Mouse (Mus musculus) ES-Bruce4 (cell line): ENCODE measurements around the gene Grid2. TPM values are rescaled to one million over a fixed set of nuclear protein-coding genes. Genes with fewer than 3 reads are reported as not detected.

Experiments
- H3K27ac ChIP-seq: 2 replicates; pipeline ENCODE4 v1.5.1; 2012; ENCODE audit warnings: low read length, inconsistent platforms; ENCODE audit not compliant: insufficient read depth
- H3K27me3 ChIP-seq: 2 replicates; pipeline ENCODE4 v1.6.1; 2012; ENCODE audit warnings: mild to moderate bottlenecking, low read length, inconsistent platforms; ENCODE audit not compliant: control insufficient read depth, poor library complexity, insufficient read depth, severe bottlenecking
- H3K36me3 ChIP-seq: 2 replicates; pipeline ENCODE4 v1.6.1; 2012; ENCODE audit warnings: inconsistent platforms, mild to moderate bottlenecking, low read length, moderate library complexity; ENCODE audit not compliant: control insufficient read depth, poor library complexity, insufficient read depth, severe bottlenecking
- H3K4me1 ChIP-seq: one replicate; pipeline ENCODE4 v1.8.1; 2011; ENCODE audit warnings: low read length; ENCODE audit not compliant: control insufficient read depth, insufficient read depth
- H3K4me3 ChIP-seq: 2 replicates; pipeline ENCODE4 v1.5.1; 2011; ENCODE audit warnings: low read depth, mild to moderate bottlenecking, low read length
- H3K9ac ChIP-seq: 2 replicates; pipeline ENCODE4 v1.6.1; 2012; ENCODE audit warnings: low read depth, mild to moderate bottlenecking, inconsistent platforms; ENCODE audit not compliant: poor library complexity, severe bottlenecking
- H3K9me3 ChIP-seq: replicated peaks from 2 replicates; pipeline ENCODE4 v1.6.1; 2012; ENCODE audit warnings: mild to moderate bottlenecking, low read length, inconsistent platforms; ENCODE audit not compliant: control insufficient read depth, poor library complexity, insufficient read depth, severe bottlenecking
- CTCF ChIP-seq: IDR thresholded peaks from one replicate; pipeline ENCODE4 v1.8.1; 2011; ENCODE audit warnings: low read depth, low read length
- EP300 ChIP-seq: IDR thresholded peaks from 2 replicates; pipeline ENCODE4 v1.6.1; 2011; ENCODE audit warnings: low read depth, low read length; ENCODE audit not compliant: insufficient read depth
- POLR2A ChIP-seq: IDR thresholded peaks from one replicate; pipeline ENCODE4 v1.8.1; 2011; ENCODE audit warnings: low read length; ENCODE audit not compliant: insufficient read depth
- polyA plus RNA-seq: library from polyadenylated mRNA; stranded (reverse); fragments of >200 nt; gene quantifications from 2 replicates; pipeline ENCODE4 v1.2.4, GENCODE M21; 2011; ENCODE audit warnings: low read depth; ENCODE audit not compliant: missing spikeins, insufficient read depth, insufficient read length

The Grid2 gene
- polyA plus RNA-seq, 1 experiment = 0.15 TPM

DNA sequence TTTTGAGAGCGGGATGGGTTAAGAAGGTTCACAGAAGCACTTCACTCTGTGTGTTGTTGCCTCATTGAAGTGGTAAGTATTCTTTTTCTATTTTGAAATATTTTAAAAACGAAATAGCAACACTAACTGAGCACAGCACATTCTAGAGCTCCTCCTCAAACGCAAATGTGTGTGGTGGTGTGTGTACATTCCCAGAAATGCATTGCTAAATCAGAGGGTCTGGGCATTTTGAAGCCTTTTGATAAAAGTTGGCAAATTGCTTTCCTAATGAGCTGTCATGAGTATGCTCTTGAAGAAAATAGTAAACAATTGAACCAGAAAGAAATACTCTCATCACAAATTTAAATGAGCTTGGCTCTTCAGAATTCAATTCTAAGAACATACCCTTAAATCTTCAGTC lies 1325.7 kb downstream of the Grid2 start:
- Histone ChIP-seq H3K27ac (no peak overlapping the region), H3K9me3 (no peaks in the 10 kb centered on the region), H3K4me3 (no peak overlapping the region), H3K9ac (no peak overlapping the region), H3K27me3 (no peaks in the 10 kb centered on the region; the same call in 1 of the 2 replicates), H3K36me3 (no peaks in the 10 kb centered on the region), H3K4me1 (no peaks in the 10 kb centered on the region)
- TF ChIP-seq CTCF (no peak), EP300 (no peak), POLR2A (no peak)

DNA sequence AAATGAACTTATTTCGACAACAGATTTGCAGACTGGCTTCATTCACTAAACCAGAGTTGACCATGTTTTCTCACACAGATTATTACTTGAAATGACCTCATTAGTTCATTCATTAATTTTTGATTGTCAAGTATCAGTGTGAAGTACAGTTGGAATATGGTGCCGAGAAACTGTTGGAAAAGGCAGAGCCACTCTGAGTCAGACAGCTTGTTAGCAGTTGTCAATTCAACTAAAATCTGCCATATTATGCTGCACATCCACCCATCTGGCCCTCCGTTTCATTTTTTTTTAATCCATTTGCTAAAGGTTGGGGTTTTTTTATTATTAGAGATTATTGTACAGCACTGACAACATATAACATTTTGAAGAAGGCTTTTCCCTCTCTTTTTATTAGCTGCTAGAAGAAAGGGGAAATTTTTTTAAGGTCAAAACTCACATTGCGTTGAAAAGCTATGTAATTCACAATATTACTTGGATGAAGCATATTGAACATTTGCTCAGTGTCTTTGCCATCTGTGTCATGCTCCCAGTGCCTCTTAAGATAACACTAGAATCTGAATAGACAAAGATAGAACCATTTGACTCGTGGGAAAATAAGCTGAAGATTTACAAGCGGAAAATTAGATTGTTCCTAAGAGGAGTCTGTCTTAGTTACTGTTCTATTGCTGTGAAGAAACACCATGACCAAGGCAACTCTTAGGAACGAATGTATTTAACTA lies 1333.0 kb downstream of the Grid2 start:
- H3K4me1 ChIP-seq = no peaks in the 10 kb centered on the region
- H3K36me3 ChIP-seq = no peaks in the 10 kb centered on the region
- no peak overlapping the region for H3K9ac ChIP-seq
- H3K9me3 ChIP-seq = no peaks in the 10 kb centered on the region
- TF ChIP-seq EP300 = no peak
- no peak for TF ChIP-seq CTCF
- no peak for TF ChIP-seq POLR2A
- no peak overlapping the region for H3K27ac ChIP-seq
- H3K4me3 ChIP-seq = no peak overlapping the region
- H3K27me3 ChIP-seq = no peaks in the 10 kb centered on the region; the same call in 1 of the 2 replicates

DNA sequence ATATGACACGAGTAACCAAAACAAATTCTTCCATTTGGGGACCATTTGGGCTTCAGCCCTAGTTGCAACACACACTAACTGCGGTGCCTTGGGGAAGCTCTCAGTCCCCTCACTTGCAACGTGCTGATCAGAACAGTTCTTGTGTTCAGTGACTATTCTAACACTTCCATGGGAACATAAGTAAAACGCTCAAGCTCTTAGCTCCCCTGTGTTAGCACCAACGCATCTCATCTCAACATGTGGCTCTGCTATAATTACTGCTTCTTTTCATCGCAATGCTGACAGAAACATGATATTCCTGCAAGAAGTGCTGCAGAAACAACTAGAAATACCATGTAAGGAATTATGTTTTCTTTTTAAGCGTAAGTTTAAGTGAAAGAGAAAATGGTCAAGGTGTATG lies 1340.6 kb downstream of the Grid2 start:
- Histone ChIP-seq H3K4me1 (no peaks in the 10 kb centered on the region), H3K4me3 (no peak overlapping the region), H3K9me3 (no peaks in the 10 kb centered on the region), H3K9ac (no peak overlapping the region), H3K36me3 (no peaks in the 10 kb centered on the region), H3K27me3 (no peaks in the 10 kb centered on the region), H3K27ac (no peak overlapping the region)
- TF ChIP-seq POLR2A (no peak), EP300 (no peak), CTCF (no peak)

DNA sequence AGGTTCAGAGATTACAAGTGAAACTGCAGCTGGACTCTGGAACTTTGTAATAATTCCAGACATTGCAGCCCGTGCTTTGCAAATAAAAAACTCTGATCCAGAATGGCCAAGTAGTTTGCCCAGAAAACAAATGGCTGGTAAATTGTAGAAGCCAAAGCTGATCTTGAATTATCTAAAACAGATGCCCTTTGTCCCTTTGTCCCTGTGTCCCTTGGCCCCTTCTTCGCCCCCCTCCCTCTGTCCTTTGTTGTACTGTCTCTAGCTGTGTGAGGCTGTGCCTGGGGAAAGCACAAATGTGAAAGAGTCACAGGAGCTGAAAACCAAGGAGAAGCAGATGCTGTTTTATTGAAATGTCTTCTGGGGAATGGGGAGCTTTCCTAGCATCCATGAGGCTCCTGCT lies 1341.2 kb downstream of the Grid2 start:
- no peak overlapping the region for H3K9ac ChIP-seq
- H3K4me1 ChIP-seq = no peaks in the 10 kb centered on the region
- no peaks in the 10 kb centered on the region for H3K27me3 ChIP-seq
- no peak overlapping the region for H3K4me3 ChIP-seq
- no peak for TF ChIP-seq POLR2A
- TF ChIP-seq CTCF = no peak
- no peak for TF ChIP-seq EP300
- no peaks in the 10 kb centered on the region for H3K9me3 ChIP-seq
- H3K36me3 ChIP-seq = no peaks in the 10 kb centered on the region
- H3K27ac ChIP-seq = no peak overlapping the region

DNA sequence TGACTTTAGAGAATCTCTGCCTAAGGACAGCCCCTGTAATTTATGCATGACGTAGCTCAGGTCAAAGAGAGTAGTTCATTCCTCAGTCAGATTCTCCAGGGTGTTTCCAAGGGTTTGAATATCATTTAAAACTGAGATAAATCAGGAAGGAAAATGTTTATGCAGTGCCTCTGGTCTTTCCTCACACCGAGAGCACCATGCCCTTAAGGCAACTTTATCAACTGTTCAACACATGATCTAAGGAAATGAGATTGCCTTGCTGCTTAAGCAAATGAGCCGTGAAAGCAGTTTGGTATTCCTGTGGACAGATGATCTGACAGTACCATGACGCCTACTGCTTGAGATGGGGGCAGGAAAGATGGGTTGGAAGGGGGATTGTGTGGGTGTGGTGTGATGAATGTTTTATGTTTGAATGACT lies 1342.5 kb downstream of the Grid2 start:
- no peaks in the 10 kb centered on the region for H3K27me3 ChIP-seq
- H3K27ac ChIP-seq = no peak overlapping the region
- H3K9me3 ChIP-seq = no peaks in the 10 kb centered on the region
- H3K4me3 ChIP-seq = no peak overlapping the region
- H3K4me1 ChIP-seq = no peaks in the 10 kb centered on the region
- H3K36me3 ChIP-seq = no peaks in the 10 kb centered on the region
- no peak overlapping the region for H3K9ac ChIP-seq
- TF ChIP-seq POLR2A (no peak), CTCF (no peak), EP300 (no peak)

DNA sequence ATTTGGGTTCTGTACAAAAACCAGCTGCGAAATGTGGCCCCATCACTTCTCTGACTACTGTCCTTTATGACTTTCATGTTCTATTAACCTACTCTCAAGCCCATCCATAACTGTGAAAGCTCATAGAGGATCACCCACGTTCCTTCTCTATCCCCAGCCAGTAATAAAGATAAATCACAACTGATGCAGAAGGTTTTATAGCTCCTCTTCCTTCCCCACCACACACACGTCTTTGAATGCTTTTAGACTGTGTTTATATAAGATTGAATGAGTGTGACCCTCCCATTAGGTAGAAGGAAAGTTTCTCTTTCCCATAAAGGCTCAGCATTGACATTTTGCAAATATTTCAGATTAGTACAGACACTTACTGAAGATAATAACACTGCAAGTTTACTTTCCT lies 1350.1 kb downstream of the Grid2 start:
- Histone ChIP-seq H3K9me3 (no peaks in the 10 kb centered on the region), H3K36me3 (no peaks in the 10 kb centered on the region), H3K4me1 (no peaks in the 10 kb centered on the region), H3K9ac (no peak overlapping the region), H3K27ac (no peak overlapping the region), H3K4me3 (no peak overlapping the region), H3K27me3 (no peaks in the 10 kb centered on the region)
- no peak for TF ChIP-seq CTCF
- no peak for TF ChIP-seq EP300
- TF ChIP-seq POLR2A = no peak
